Mouse (Mus musculus): Measurements from ENCODE around the gene Pde2a. TPM values are rescaled to one million over a fixed set of nuclear protein-coding genes. Genes with fewer than 3 reads are reported as not detected.

Pde2a gene
- polyA plus RNA-seq (2014; fragmentation: Illumina TruSeq; extraction: RNeasy Lipid Tissue Mini Kit (QIAGEN cat#74804); ENCODE audit: low read depth, low replicate concordance): 30.8 TPM

DNA sequence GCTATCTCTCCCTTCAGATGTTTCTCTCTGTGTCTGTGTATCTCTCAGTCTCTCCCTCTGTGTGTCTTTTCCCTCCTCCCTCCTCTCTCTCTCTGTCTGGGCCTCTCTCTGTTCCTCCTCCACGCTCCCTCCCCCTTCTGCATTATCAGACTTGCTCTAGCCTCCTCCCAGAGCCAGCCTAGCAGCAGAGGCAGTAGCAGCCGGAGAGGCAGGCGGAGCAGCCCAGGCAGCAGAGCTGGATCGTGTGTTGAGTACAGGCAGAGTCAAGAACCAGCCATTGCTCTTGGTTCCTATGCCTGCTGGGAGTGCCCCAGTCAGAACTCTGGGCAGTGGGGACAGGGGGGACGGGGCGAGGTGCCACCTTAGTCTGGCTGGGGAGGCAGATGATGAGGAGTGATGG lies at the start of gene Pde2a:
Gene Pde2a (plus strand): TSS at position 163 of the 400 bp plus-strand sequence.

DNA sequence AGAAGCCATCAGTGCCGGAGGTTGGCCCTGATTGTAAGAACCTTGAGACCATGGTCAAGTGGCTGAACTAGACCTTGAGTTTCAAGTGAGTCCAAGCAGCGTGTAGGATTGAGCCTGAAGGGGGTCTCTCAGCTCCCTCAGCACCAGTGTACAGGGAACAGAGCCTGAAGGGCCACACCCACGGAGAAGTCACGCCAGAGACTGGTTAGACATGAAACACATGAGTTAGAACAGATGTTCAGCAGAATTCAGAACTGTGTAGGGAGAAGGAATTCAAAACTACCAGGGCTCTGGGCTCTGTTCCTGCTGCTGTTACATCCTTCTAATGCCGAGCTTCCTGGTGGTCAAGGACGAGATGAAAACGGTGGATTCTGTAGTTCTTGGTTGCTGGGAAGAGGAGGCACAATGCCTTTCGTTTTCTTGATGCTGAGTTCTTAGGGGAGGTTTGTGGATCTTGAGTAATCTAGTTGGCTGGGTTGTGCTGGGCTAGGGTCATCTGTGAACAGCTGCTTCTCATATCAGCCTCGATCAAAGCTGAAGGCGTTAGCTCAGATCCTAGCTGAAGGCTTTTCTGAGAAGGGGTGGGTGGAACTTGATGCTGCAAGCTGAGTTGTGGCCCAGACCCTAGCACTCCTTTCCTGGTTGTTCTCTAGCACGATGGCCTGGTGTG lies 11.1 kb upstream of the Pde2a start, which contains the start of gene Gm45837:
Gene Gm45837 (plus strand): TSS at position 620 of the 670 bp plus-strand sequence.

Other genes starting within 250 kb of the Pde2a start
- 6.9 TPM for gene Atg16l2, start 119.4 kb upstream of the Pde2a start, polyA plus RNA-seq (2014; fragmentation: Illumina TruSeq; extraction: RNeasy Lipid Tissue Mini Kit (QIAGEN cat#74804); ENCODE audit: low read depth, low replicate concordance)
- 185 TPM for gene Stard10, start 104.6 kb upstream of the Pde2a start, polyA plus RNA-seq (2014; fragmentation: Illumina TruSeq; extraction: RNeasy Lipid Tissue Mini Kit (QIAGEN cat#74804); ENCODE audit: low read depth, low replicate concordance)
- 50.9 TPM for gene Arap1, start 73.6 kb upstream of the Pde2a start, polyA plus RNA-seq (2014; fragmentation: Illumina TruSeq; extraction: RNeasy Lipid Tissue Mini Kit (QIAGEN cat#74804); ENCODE audit: low read depth, low replicate concordance)
- gene Gm45837, start 10.8 kb upstream of the Pde2a start, polyA plus RNA-seq (2014; fragmentation: Illumina TruSeq; extraction: RNeasy Lipid Tissue Mini Kit (QIAGEN cat#74804); ENCODE audit: low read depth, low replicate concordance): not detected
- gene Art2b, start 163.9 kb downstream of the Pde2a start, polyA plus RNA-seq (2014; fragmentation: Illumina TruSeq; extraction: RNeasy Lipid Tissue Mini Kit (QIAGEN cat#74804); ENCODE audit: low read depth, low replicate concordance): 0.14 TPM
- 54.5 TPM for gene Clpb, start 241.9 kb downstream of the Pde2a start, polyA plus RNA-seq (2014; fragmentation: Illumina TruSeq; extraction: RNeasy Lipid Tissue Mini Kit (QIAGEN cat#74804); ENCODE audit: low read depth, low replicate concordance)